Mouse (Mus musculus) brain, embryonic 18.5 days (tissue): ENCODE measurements around the gene Aipl1.

Source experiments
- DNase-seq: peaks from one replicate; pipeline ENCODE4 v3.0.0-alpha.2; 2012; ENCODE audit warnings: low read depth, low spot score

Gene Aipl1

GRCm38 (mm10) chr11:72037409-72037808 lies at the start of gene Aipl1:
Aipl1 (minus strand) TSS chr11:72037509.
- DNase-seq: no peak

DNA sequence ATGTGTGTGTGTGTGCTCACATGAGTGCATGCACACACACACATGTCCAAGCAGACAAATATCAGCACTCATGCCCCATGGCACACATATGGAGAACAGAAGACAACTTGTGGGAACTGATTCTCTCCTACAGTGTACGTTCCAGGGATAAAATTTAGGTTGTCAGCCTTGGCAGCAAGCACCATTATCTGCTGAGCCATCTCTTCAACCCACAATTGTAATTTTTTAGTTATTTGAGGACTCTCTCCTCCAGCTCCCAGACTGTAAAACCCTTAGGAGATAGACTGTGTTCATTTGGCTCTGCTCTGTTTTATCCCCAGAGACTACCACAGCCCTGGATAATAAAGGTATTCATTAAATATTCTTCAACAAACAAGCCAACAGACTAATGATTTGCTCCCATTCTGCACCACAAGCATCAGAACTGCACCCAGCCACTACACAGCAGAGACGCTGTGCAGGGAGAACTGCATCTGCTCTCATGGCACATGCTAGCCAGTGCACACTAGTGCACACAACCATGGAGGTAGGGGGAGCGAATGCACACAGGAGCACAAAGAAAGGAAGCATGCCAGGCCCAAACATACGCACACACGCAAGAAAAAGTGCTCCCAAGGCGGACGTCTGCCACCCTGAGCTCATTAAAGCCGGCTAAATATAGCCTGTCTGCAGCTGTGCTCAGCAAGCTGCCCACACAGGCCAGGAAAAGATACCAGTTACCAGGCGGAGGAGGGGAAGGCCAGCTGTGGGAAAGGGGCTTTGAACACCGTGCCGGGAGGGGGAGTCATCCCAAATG lies 49.1 kb upstream of the Aipl1 start:
- DNase-seq: peak; percentile 57

DNA sequence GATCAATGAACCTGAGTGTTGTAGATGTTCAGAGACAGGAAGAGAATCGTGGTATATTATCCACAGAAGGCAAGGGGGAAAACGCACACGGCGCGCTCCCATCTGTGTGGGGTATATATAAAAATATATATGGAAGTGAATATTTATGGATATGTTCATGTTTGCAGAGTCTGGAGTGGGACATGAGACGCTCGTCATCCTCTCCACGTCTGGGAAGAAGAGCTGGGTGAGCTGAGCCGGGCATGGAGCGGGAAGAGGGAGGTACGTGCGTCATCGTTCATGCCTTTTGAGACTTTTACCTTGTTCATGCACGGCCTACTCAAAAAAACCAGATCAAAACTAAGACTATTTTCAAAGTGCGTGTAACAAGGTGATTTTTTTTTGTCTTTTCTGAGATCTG lies 47.0 kb upstream of the Aipl1 start:
- DNase-seq: no peak

DNA sequence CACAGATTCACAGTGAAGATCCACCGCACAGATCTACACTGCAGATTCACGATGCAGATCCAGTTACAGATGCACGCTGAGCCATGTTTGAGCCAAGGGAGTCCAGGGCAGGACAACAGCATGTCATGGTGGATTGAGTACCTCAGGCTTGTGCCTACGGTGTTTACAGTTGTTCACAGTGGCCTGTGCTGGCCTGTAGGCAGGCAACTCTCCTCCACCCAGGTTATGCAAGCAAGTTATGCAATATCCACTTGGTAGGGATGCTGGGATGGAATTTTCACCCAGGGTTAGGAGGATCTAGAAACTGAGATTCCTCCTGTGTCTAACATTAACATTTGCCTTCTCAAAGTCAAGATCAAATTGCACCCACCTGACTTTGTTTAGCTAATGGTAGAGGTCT lies 45.3 kb upstream of the Aipl1 start:
- no peak for DNase-seq

- no peak for DNase-seq
Observed at GRCm38 (mm10) chr11:72080461-72080860, 43.2 kb upstream of the Aipl1 start.

DNA sequence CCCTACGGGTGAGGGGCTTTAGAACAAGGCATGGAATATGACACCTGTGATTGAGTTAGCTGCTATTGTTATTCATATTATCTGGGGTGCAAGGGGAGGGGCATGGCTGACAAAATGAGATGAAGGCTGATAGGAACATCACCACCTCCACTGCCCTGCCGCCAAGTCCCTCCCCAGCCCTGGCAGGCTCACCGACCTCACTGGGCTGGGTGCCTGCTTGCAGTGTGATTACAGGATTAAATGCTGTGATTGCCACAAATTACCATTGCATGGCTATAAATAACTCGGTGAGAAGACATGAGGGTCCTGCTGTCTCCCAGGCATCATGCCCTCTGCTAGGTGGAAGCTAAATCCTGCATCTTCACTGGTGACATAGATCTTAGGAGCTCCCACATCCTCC lies 41.3 kb upstream of the Aipl1 start:
- no peak for DNase-seq

DNA sequence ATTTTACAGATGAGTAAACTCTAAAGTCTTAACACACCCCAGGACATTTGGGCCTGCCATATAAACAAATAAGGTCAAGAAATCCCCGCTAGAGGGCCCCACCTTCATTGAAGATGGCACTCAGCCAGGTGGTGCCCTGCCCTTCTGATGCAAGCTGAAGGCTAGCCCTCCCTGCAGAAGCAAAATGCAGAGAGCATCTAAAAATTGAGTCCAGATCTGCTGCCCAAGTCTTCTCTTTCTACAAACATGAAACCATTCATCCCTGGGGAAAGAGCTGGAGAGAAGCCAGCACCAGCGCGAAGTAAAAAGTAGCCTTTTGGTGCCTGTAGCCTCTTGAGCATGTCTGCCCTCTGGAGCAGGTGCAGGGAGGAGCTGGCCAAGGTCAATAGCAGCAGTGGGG lies 40.7 kb upstream of the Aipl1 start:
- DNase-seq: no peak

DNA sequence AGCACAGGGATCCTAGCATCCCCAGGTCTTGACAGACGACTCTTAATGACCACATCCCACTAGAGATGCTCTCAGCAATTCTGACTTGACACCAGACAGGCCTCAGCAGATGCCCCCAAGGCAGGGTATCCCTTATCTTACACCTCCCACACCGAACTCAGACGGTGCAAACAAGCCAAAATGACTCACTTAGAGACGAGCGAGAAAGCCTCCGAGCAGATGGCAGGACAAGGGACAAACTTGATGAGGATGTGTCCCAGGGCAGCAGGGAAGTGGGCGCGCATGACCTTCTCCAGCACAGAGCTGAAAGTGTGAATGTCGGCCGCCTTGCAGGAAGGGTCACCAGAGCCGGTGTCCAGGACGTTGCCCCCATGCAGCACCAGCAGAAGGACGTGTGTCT lies 36.9 kb upstream of the Aipl1 start:
- no peak for DNase-seq

GRCm38 (mm10) chr11:72072331-72072905 lies 35.1 kb upstream of the Aipl1 start:
- DNase-seq: no peak

GRCm38 (mm10) chr11:72070733-72071132 lies 33.4 kb upstream of the Aipl1 start:
- DNase-seq: no peak

DNA sequence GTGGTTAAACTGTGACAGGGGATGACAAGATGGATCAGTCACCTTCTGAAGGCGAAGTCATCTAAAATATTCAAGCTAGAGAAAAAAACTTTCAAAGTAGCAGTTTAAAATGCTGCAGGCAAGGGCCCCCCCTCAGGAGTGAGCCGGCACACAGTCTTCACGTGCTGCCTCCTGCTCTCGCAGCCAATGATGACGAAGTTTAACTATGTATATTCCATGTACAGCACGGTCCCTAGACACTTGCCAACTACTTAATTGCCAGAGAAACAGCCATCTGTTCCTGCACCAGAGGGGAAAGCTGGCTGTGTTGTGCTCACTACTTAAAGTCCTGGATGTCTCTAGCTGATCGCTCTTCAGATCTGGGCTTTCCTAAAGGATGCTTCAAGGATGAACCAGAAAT lies 30.7 kb upstream of the Aipl1 start:
- peak; percentile 61 for DNase-seq

DNA sequence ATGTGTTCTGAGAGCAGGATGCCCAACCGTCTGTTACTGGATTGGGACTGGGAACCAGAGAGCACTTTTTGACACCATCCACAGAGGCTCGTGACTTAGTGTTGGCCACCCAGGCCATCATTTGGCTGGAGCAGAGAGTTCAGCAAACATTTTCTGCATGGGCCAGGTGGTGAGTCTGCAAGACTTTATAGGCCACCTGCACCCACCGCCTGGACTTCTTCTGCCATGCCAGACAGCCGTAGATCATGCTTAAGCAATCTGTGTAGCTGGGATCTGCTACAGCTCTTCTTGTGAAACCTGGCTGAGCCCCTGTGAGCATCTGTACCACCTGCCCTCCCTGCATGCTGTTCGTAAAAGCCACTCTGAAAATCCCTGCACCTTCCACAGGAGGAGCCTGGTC lies 30.0 kb upstream of the Aipl1 start:
- DNase-seq: no peak

DNA sequence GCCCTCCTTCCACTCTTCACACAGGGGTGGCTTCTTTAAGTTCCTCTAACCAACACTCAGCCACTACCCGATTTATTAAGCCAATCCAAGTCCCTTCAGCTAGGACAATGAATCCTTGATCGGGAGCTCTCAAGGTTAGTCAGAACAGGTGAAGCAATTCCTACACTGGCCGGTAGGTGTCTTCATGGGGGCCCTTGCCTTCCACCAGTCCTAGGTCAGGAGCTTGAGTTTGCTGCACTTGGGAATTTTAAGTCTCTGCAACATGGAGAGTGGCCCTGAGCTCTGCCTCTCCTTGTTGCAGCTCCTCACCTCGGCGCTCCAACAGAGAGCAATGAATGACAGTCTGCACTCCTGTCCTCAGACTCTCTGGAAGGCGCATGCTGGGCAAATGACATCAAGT lies 29.0 kb upstream of the Aipl1 start:
- no peak for DNase-seq

- DNase-seq: no peak
Observed at GRCm38 (mm10) chr11:72065103-72065502, 27.8 kb upstream of the Aipl1 start.

DNA sequence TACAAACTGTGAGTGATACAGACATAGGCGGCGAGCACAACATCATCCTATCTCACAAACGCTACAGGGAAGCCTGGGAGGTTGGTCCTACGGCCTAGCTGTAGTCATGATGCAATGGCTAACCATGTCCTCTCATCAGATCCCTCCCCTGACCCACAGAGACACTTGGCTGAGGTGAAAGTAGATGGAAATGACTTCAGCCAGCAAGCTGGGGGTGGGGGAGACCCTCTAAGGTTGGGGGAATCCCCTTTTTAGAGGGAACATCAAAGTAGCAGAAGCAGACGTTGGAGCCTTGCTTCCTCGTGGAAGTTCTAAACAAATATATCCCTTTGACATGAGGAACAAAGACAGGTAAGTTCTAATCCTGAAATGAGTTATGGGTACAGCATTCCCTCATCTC lies 27.1 kb upstream of the Aipl1 start:
- no peak for DNase-seq

DNA sequence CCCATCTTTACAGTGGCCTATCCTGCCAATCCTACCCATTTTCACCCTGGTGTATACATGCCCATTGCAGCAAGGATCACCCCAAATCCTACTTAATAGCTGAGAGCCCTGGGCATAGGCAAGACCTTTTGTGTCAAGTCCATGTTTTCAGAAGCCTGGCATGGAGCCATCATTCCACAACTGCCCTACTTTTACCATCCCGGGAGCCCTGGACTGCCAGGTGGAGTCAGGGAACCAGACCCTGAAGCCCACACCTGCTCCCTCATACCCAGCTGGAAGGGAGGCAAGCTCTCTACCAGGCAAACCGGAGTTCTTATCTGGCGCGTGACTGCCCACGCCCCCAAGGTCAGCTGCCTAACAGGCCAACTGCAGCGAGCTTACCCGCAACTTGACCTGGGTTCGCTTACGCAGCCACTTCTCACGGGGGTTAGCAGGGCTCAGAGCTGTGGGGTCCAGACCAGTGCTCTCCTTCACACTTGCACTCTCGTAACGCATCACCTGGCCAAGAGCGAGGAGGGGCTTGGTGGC lies 23.8 kb upstream of the Aipl1 start:
- no peak for DNase-seq

DNA sequence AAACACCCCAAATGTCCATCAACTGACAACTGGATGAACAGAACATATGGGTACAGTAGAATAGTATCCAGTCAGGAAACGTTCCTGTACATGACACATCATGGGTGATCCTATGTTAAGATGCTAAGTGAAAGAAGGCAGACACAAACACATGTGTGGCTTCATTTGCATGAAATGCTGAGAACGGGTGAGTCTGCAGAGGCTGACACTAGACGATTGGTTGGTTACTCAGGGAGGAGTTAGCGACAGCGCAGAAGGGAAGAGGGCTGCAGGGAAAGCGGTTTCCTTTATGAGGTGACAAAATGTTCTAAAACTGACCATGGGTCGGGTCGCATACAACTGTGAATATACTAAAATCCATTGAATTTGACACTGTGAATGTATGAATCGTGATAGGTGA lies 23.1 kb upstream of the Aipl1 start:
- DNase-seq: no peak

DNA sequence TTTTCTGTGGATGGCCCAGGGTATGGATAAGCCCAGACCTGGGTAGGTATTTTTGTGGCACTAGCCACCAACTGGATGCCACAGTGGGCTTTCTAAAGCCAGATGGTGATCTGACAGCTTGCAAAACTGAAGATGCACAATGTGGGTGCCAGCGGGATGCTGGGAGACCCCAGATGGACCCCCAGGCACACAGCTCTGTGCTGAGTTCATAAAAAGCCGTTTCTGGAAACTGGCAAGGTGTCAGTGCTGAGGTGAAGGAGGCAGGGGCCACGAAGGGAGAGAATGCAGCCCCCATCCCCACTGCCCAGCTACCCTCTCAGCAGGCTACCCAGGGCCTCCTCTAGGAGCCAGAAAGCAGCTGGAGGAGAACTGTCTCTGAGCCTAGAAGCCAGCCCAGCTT lies 19.9 kb upstream of the Aipl1 start:
- DNase-seq: no peak

DNA sequence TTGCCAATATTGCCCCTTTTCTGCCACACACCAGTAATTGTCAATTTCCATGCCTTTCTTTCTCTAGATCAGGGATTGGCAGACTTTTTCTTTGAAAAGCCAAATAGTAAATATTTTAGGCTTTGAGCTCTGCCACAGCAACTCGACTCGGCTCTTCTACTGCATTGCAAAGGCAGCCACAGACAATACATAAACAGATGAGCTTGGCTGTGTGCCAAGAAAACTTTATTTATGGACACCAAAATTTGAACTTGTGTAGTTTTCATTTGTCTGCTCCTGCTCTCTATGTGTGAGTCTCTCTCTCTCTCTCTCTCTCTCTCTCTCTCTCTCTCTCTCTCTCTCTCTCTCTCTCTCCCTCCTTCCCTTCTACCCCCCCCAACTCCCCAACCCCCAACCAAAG lies 17.9 kb upstream of the Aipl1 start:
- no peak for DNase-seq

- DNase-seq: no peak
Observed at GRCm38 (mm10) chr11:72052636-72053035, 15.3 kb upstream of the Aipl1 start.

- no peak for DNase-seq
Observed at GRCm38 (mm10) chr11:72052221-72052620, 14.9 kb upstream of the Aipl1 start.

GRCm38 (mm10) chr11:72050895-72051858 lies 13.9 kb upstream of the Aipl1 start:
- DNase-seq: no peak
